Mouse (Mus musculus) thymus, postnatal 4 days (tissue): ENCODE results near the gene Hist1h4f.

Source experiments
- DNase-seq: peaks from one replicate; pipeline ENCODE4 v3.0.0; 2021

Gene Hist1h4f

DNA sequence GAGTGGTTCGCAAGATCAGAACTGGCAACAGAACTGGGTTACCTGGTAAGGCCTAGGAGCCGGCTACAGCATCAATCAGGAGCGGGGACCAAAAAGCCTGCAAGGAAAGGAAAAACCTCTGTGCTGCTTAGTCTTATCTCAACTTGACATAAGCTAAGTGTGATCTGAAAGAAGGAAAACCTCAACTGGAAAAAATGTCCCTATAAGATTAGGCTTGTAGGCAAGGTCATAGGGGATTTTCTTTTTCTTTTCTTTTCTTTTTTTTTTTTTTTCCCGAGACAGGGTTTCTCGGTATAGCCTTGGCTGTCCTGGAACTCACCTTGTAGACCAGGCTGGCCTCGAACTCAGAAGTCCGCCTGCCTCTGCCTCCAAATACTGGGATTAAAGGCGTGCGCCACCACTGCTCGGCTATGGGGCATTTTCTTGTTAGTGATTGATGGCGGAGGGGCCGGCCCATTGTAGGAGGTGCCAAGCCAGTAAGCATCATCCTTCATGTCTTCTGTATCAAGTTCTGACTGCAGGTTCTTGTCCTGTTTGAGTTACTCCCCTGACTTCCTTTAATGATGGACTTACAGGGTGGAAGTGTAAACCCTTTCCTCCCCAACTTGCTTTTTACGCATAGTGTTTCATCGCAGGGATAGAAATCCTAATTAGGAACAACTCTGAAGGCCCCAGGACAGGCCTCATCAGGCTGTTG, 44.5 kb downstream of the Hist1h4f start:
- no peak for DNase-seq

DNA sequence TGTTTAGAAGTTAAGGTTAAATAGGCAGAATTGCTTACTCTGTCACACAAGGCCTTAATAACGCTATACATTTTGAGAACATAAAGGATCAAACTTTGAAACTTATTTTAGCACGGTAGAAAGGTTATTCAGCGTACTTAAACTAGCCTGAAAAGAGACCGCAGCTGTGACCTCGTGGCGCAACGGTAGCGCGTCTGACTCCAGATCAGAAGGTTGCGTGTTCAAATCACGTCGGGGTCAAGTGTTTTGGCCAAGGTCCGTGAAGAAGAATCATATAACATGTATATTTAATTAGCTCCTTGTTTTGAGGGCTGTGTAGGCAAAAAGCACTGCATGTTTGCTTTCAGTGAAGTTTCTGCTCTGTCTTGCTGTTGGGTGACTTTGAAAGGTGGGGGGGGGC, 45.1 kb downstream of the Hist1h4f start:
- DNase-seq: peak; percentile 79

DNA sequence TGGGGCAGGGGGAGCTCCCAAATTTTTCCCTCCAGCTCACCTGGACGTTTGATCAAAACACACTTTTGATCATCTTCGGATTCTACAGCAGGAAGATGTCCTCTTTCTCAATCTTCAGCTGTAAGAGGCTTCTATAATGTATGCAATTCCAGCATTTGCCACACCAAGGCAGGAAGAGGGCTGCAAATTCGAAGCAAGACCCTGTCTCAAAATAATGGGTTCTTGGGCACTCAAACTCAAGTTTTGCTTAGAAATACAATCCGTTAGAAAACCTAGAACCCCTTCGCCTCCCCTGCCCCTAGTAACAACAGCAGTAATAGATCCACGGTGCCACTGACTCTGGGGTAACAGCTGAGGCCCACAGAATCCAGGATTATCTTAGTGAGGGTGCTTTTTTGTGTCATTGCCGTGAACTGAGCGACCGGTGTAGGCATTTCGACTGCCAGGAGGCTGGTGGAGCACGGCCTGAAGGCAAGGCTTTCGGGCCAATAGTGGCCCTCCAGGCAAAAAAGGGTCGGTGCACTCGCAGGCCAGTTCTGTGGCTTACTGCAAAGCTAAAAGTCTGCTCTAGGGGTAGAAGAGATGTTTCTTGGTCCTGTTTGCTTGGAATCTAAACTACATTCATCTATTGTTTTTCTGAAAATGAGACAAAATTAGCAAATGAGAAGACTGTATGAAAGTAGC, 45.6 kb downstream of the Hist1h4f start:
- peak; percentile 43 for DNase-seq

DNA sequence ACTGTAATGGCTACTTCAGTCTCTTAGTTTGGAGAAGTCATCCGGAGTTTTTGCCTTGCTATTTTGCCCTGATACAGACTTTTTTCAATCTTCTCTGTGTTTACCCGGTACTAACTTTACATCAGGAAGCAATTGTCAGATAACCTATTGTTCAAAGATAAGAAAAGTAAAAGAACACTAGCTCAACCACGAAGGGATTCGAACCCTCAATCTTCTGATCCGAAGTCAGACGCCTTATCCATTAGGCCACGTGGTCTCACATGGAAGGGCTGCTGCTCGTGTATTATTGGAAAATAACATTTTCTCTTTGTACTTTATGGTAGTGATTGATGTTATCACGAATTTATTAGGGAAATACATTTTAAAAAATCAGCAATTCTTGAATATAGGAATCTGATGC, 47.7 kb downstream of the Hist1h4f start:
- peak; percentile 76 for DNase-seq

DNA sequence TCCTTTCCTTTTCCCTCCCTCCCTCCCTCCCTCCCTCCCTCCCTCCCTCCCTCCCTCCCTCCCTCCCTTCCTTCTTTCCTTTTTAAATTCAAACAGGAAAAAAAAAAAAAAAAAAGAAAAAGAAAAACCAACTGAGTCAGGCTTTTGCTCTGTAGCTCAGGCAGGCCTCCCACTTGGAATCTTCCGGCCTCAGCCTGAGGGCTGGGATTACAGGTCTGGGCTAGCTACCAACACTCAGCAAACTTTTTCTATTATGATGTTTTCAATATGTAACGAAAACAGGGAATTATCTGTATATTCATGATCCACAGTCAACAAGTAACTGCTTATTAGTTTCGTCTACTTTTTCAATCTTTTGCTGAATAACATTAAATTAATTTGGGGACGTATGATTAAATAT, 48.5 kb downstream of the Hist1h4f start:
- no peak for DNase-seq

DNA sequence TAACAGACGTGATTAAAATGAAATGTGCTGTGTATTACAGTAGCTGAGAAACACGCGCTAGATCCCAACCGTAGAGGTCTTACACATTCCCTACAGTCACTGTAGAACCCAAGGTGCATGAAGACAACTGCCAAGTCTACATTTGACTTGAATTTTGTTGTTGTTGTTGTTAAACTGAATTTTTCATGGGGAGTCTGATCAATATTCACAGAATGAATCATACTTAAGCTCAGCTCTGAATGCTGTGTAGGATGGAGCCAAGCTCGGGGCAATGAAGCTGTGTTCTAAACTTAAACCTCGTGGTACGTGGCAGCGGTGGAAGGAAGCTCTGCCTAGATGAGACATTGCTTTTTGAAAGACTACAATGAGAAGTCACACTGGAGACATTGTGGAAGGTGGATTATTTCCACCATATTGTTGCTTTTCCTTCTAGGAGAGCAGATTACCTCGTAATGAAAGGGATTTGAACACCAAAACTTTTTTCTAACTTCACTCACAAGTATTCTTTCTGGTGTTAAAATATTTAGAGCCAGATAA, 49.3 kb downstream of the Hist1h4f start:
- DNase-seq: no peak

DNA sequence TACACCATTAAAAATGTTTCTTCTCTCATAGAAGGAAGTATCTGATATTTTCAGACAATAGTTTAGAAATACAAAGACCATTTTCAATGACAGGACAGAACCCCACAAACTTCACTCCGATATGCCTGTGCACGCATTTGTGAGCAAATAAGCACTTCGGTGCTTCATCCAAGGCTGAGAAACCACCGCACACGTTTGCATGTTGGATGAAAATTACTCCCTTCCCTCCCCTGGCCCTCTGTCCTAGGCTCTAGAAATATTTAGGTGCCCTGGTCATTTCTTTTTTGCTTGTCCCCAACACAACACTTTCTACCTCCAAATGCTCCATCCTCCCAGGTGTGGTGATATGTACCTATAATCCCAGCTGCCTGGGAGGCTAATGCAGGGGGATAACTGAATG, 49.9 kb downstream of the Hist1h4f start:
- DNase-seq: no peak
